In the genomic region with DNA sequence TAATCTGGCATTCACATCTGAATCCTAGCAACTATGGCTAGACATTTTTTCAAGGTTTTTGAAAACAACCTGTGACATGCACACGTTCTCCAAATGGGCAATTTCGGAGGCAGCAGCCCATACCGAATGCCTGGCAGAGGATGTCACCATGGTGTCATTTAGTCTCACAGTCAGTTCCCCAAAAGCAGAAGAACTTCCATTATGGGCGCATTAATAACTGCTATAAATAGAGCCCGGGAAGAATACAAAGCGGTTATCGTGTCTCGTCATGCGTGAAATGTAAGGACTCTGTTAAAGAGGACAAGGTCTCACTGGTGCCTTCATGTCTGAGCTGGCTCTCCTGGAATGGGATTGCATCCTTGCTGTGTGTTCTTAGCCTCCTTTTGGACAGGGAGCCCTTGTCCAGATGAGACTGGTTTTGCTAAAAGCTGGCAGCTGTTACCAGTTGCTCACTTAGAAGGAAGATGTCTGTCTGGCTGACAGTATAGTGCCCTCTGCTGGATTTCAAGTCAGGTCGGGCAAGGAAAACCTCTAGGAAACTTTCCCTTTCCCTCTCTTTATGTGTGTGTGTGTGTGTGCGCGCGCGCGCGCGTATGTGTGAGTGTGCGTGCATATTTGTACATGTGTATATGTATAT, we compare ENCODE assay signal across 9 mouse cellular contexts. TPM values are rescaled to one million over a fixed set of nuclear protein-coding genes. Genes with fewer than 3 reads are reported as not detected.
DNase-seq lines count a peak whose midpoint lies in the region; ATAC-seq and TF ChIP-seq lines count a peak whose summit lies in the region.
"Had no signal": no experiment of that assay in that cellular context is flagged by ENCODE, and none has a peak within 500 bp of the region (broad histone marks: within the 10 kb centered on the region; RNA-seq: fewer than 3 reads in every experiment).

No protein-coding gene starts in this region.

- H3K9me3 ChIP-seq in kidney, embryonic 15.5 days (replicated peaks) = no peaks in the 10 kb centered on the region
- no peaks in the 10 kb centered on the region for H3K9me3 ChIP-seq in liver, embryonic 12.5 days (replicated peaks)
- H3K9me3 ChIP-seq: embryonic facial prominence, embryonic 12.5 days had no signal

- no peaks in the 10 kb centered on the region for H3K79me3 ChIP-seq in C2C12 (ENCODE audit: low read depth)

- peaks cover 17% of the 10 kb centered on the region; the same call in 1 of the 2 replicates for H3K4me1 ChIP-seq in kidney, embryonic 15.5 days
- 0 out of 2 replicates have a peak, but pooled peaks cover 6% of the 10 kb centered on the region for H3K4me1 ChIP-seq in liver, embryonic 12.5 days
- H3K4me1 ChIP-seq: embryonic facial prominence, embryonic 12.5 days had no signal

- ATAC-seq in kidney, embryonic 15.5 days (replicated peaks; ENCODE audit: low FRiP score) = no peak
- ATAC-seq in common myeloid progenitor, adult 5-6 weeks (replicated peaks; ENCODE audit: low read depth, poor library complexity, severe bottlenecking) = 0 out of 2 replicates have a peak, but pooled peaks have one; percentile 17
- ATAC-seq in liver, embryonic 12.5 days = no peak

- H3K4me3 ChIP-seq in kidney, embryonic 15.5 days (replicated peaks) = no peak overlapping the region
- H3K4me3 ChIP-seq in C2C12 (ENCODE audit: insufficient read depth, poor library complexity, severe bottlenecking) = no peak overlapping the region
- H3K4me3 ChIP-seq in liver, embryonic 12.5 days = no peak overlapping the region
- H3K4me3 ChIP-seq: embryonic facial prominence, embryonic 12.5 days had no signal

- H3K4me2 ChIP-seq in kidney, embryonic 15.5 days = no peak overlapping the region
- H3K4me2 ChIP-seq in liver, embryonic 12.5 days = no peak overlapping the region
- H3K4me2 ChIP-seq: embryonic facial prominence, embryonic 12.5 days had no signal

- TF ChIP-seq CTCF in C2C12 (IDR thresholded peaks at IDR 0.05; ENCODE audit: control insufficient read depth, insufficient read depth, insufficient read length) = peak; percentile 27

- H3K27me3 ChIP-seq in kidney, embryonic 15.5 days = no peaks in the 10 kb centered on the region
- H3K27me3 ChIP-seq in C2C12 (ENCODE audit: control insufficient read depth, insufficient read depth, insufficient read length) = no peaks in the 10 kb centered on the region
- H3K27me3 ChIP-seq in liver, embryonic 12.5 days (replicated peaks) = no peaks in the 10 kb centered on the region
- H3K27me3 ChIP-seq: embryonic facial prominence, embryonic 12.5 days had no signal

- DNase-seq in kidney, adult 9 months = peak; percentile 8
- DNase-seq in 3134 (ENCODE audit: extremely low read depth, insufficient read length, low spot score) = peak; percentile 44
- peak; percentile 23 for DNase-seq in thymus, postnatal 25 days
- no peak for DNase-seq in kidney, adult 11 months

- H3K79me2 ChIP-seq in C2C12 (ENCODE audit: control insufficient read depth, insufficient read depth) = no peaks in the 10 kb centered on the region

- no peaks in the 10 kb centered on the region for H3K36me3 ChIP-seq in kidney, embryonic 15.5 days
- H3K36me3 ChIP-seq in C2C12 (ENCODE audit: control insufficient read depth, insufficient read depth) = no peaks in the 10 kb centered on the region
- H3K36me3 ChIP-seq in liver, embryonic 12.5 days = no peaks in the 10 kb centered on the region
- H3K36me3 ChIP-seq: embryonic facial prominence, embryonic 12.5 days had no signal

- whole genome bisulfite sequencing in kidney, embryonic 15.5 days = 83% methylated on average over 18 of the region's 18 CpGs
- 80% methylated on average over 18 of the region's 18 CpGs for WGBS in liver, embryonic 12.5 days (ENCODE audit: insufficient replicate concordance)

- H3ac ChIP-seq in C2C12 (ENCODE audit: control insufficient read depth, insufficient read length, low read depth) = no peak overlapping the region

- no peak overlapping the region for H3K9ac ChIP-seq in kidney, embryonic 15.5 days
- no peak overlapping the region for H3K9ac ChIP-seq in liver, embryonic 12.5 days
- H3K9ac ChIP-seq: embryonic facial prominence, embryonic 12.5 days had no signal

- no peak overlapping the region for H3K27ac ChIP-seq in kidney, embryonic 15.5 days
- no peak overlapping the region for H3K27ac ChIP-seq in liver, embryonic 12.5 days
- H3K27ac ChIP-seq: embryonic facial prominence, embryonic 12.5 days had no signal

TF ChIP-seq in C2C12, 6 proteins besides CTCF, POLR2A, EP300 and RAD21:
- no peak for TF ChIP-seq FOSL1 (IDR thresholded peaks at IDR 0.05; ENCODE audit: insufficient read depth, low read length, poor library complexity, severe bottlenecking)
- peak; percentile 8 for TF ChIP-seq MYOD1 (IDR thresholded peaks at IDR 0.05; ENCODE audit: control insufficient read depth, insufficient read length, low read depth)
- TF ChIP-seq MAX (IDR thresholded peaks at IDR 0.05) = no peak
TF ChIP-seq in C2C12: peak in this region for 1.

RNA-seq across cellular contexts. Expression of gene Syk, which starts 17.8 kb away (rescaled TPM):
- 7.4 and 7.5 TPM in 2 replicates for polyA plus RNA-seq in kidney, embryonic 15.5 days (2015; fragmentation: Nextera tagmentation; extraction: Ambion mirVana)
- 0.50 TPM for polyA plus RNA-seq in C2C12 (2012; fragmentation: generic; extraction: Trizol)
- 79.3 and 83.0 TPM in 2 replicates for total RNA-seq in common myeloid progenitor, adult 5-6 weeks (2017)
- 8.5 and 9.8 TPM in 2 replicates for polyA plus RNA-seq in liver, embryonic 12.5 days (2016; fragmentation: Nextera tagmentation; extraction: Ambion mirVana)

RNA-seq across cellular contexts. Expression of gene Diras2, which starts 34.1 kb away (rescaled TPM):
- polyA plus RNA-seq in kidney, embryonic 15.5 days (2015; fragmentation: Nextera tagmentation; extraction: Ambion mirVana) = 0.17 and 0.40 TPM in 2 replicates
- polyA plus RNA-seq in C2C12 (2012; fragmentation: generic; extraction: Trizol) = 0.15 TPM
- total RNA-seq in common myeloid progenitor, adult 5-6 weeks (2017) = 1.5 and 2.0 TPM in 2 replicates
- 0.10 and 0.12 TPM in 2 replicates for polyA plus RNA-seq in liver, embryonic 12.5 days (2016; fragmentation: Nextera tagmentation; extraction: Ambion mirVana)
